Mouse (Mus musculus) lung, postnatal 0 days (tissue): Measurements from ENCODE around the gene Ost4. TPM values are rescaled to one million over a fixed set of nuclear protein-coding genes. Genes with fewer than 3 reads are reported as not detected.
A peak's percentile ranks its signal among the peaks of the same experiment; 100 is the strongest.

Experiments
- ATAC-seq: fragments of 200-750 bp; cut with Nextera tagmentation; 2 replicates; pipeline ENCODE4 v1.8.0; 2017; ENCODE audit warnings: moderate library complexity
- DNase-seq: peaks from one replicate; pipeline ENCODE4 v3.0.0-alpha.2; 2016; ENCODE audit warnings: low spot score
- H3K27ac ChIP-seq: fragments of 300-500 bp; sonication (generic); 2 replicates; pipeline ENCODE4 v1.5.1; 2014; ENCODE audit warnings: antibody characterized with exemption, mild to moderate bottlenecking, low read length, mixed read lengths
- H3K27me3 ChIP-seq: fragments of 300-500 bp; sonication (generic); replicated peaks from 2 replicates; pipeline ENCODE4 v1.6.1; 2014; ENCODE audit warnings: low read length, mixed read lengths; ENCODE audit not compliant: insufficient read depth
- H3K36me3 ChIP-seq: fragments of 300-500 bp; sonication (generic); 2 replicates; pipeline ENCODE4 v1.6.1; 2014; ENCODE audit warnings: low read length, mixed read lengths; ENCODE audit not compliant: insufficient read depth
- H3K4me1 ChIP-seq: fragments of 300-500 bp; sonication (generic); 2 replicates; pipeline ENCODE4 v1.6.1; 2014; ENCODE audit warnings: antibody characterized with exemption, low read depth, low read length, mixed read lengths; ENCODE audit not compliant: insufficient read depth
- H3K4me2 ChIP-seq: fragments of 300-500 bp; sonication (generic); replicated peaks from 2 replicates; pipeline ENCODE4 v1.6.1; 2014; ENCODE audit warnings: low read depth, mild to moderate bottlenecking, low read length, moderate library complexity, mixed read lengths
- H3K4me3 ChIP-seq: fragments of 300-500 bp; sonication (generic); 2 replicates; pipeline ENCODE4 v1.5.1; 2014; ENCODE audit warnings: low read depth, low read length
- H3K9ac ChIP-seq: fragments of 300-500 bp; sonication (generic); replicated peaks from 2 replicates; pipeline ENCODE4 v1.6.1; 2014; ENCODE audit warnings: low read depth, mild to moderate bottlenecking
- H3K9me3 ChIP-seq: fragments of 300-500 bp; sonication (generic); 2 replicates; pipeline ENCODE4 v1.6.1; 2016; ENCODE audit warnings: low read length, mixed read lengths
- CTCF ChIP-seq: IDR thresholded peaks from 2 replicates; pipeline ENCODE4 v1.5.1; 2016; ENCODE audit warnings: antibody characterized with exemption, mild to moderate bottlenecking
- EP300 ChIP-seq: IDR thresholded peaks from 2 replicates; pipeline ENCODE4 v1.6.1; 2016; ENCODE audit warnings: antibody characterized with exemption, mild to moderate bottlenecking, control low read depth
- WGBS: fragments of 180-500 bp; shearing (Covaris S2); extraction: QIAGEN DNeasy Blood & Tissue Kit; methylation state at CpG from one replicate; pipeline ENCODE4 v1.1.7; 2014; 5-methylcytosine and 5-hydroxymethylcytosine counted together
- polyA plus RNA-seq: library from polyadenylated mRNA; unstranded; fragments of >200 nt; fragmentation: Nextera tagmentation; extraction: Ambion mirVana; gene quantifications from 2 replicates; pipeline ENCODE4 v1.2.1, GENCODE M21; 2015

The Ost4 gene
- polyA plus RNA-seq = 340 and 365 TPM in 2 replicates

DNA sequence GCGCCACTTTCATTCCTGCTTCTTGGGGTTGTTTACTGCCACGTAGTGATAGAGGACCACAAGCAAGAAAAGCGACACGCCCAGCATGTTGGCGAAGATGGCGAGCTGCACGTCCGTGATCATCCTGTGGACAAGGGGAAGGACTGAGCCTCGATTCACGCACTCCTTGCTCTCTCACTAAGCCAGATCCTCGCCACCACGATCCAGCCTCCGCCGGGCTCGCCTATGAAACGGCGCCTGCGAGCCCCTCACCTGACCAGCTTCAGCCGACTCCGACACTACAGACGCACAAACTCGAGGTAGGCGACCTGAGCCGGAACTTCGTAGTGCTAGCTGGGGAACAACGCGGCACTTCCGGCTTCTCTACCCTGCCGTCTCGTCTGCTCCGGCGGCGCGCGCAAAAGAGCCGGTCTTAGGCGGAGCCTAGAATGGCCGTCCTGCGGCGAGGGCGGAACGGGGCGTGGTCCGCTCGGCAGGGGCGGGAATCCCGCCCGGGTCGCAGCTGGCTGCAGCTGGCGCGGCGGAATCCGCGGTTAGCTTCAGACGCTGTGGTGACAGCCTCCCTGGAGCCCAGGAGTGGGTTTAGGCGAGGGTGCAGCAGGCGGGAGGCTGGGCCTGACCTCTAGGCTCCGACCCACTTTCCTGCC, at the start of gene Ost4:
Ost4 (minus strand) TSS at position 376 of the 647 bp plus-strand sequence.
- Histone ChIP-seq H3K27ac (peak within 1 kb of the TSS; percentile 93), H3K4me3 (peak within 1 kb of the TSS; percentile 73), H3K27me3 (no peaks in the 10 kb centered on the region), H3K9ac (peak within 1 kb of the TSS; percentile 68), H3K9me3 (no peaks in the 10 kb centered on the region), H3K4me1 (peaks cover 7% of the 10 kb centered on the region), H3K36me3 (peaks cover 13% of the 10 kb centered on the region; the same call in 1 of the 2 replicates), H3K4me2 (peak within 1 kb of the TSS; percentile 83)
- DNase-seq (peak; percentile 98), ATAC-seq (peak; percentile 97)
- TF ChIP-seq EP300 (no peak), CTCF (no peak)
- 0% methylated on average over 43 of the region's 58 CpGs for WGBS

- H3K4me2 ChIP-seq = no peak overlapping the region
- no peak overlapping the region for H3K9ac ChIP-seq
- H3K27ac ChIP-seq = no peak overlapping the region
- H3K36me3 ChIP-seq = peaks cover 37% of the 10 kb centered on the region
- TF ChIP-seq CTCF (no peak), EP300 (no peak)
- H3K4me3 ChIP-seq = no peak overlapping the region
- peaks cover 14% of the 10 kb centered on the region; the same call in 1 of the 2 replicates for H3K4me1 ChIP-seq
- 95% methylated on average over 6 of the region's 6 CpGs for WGBS
- H3K9me3 ChIP-seq = no peaks in the 10 kb centered on the region
- DNase-seq = no peak
- no peak for ATAC-seq
- H3K27me3 ChIP-seq = no peaks in the 10 kb centered on the region
Observed at GRCm38 (mm10) chr5:30955751-30956150, 48.2 kb upstream of the Ost4 start.

DNA sequence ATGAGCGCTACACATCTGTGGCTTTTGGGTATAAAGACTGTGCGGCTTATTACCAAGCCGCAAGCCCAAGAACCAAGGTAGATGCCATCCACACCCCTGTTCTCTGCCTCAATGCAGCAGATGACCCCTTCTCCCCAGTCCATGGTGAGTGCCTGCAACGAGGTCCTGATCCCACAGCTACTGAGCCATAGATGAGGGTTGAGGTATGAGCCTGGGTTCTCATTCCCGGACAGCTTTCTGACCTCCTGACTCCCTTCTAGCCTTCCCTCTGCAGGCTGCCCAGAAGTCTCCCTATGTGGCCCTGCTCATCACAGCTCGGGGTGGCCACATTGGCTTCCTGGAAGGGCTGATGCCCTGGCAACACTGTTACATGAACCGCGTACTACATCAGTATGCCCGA, 47.0 kb upstream of the Ost4 start:
- no peak overlapping the region for H3K9ac ChIP-seq
- WGBS = 93% methylated on average over 9 of the region's 9 CpGs

DNA sequence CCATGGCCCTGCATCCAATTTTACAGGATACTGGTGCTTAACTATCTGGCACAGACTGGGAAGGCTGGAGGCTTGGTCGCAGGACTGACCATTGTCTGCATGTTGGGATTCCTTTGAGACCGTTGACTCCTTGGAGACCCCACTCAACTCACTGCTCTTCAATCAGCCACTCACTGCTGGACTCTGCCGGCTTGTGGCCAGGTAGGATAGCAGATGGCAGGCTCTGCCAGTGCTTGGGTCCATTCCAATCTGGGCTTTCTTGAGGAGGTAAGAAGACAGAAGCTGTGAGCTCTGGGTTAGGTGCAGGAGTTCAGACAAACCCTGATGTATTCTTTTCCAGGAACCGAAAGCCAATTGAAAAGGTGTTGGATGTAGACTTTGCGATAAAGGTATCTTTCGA, 46.5 kb upstream of the Ost4 start:
- DNase-seq (no peak), ATAC-seq (no peak)
- WGBS = 95% methylated on average over 6 of the region's 6 CpGs
- Histone ChIP-seq H3K36me3 (peaks cover 37% of the 10 kb centered on the region), H3K9ac (no peak overlapping the region), H3K4me1 (peaks cover 17% of the 10 kb centered on the region; the same call in 1 of the 2 replicates), H3K4me3 (no peak overlapping the region), H3K27me3 (no peaks in the 10 kb centered on the region), H3K4me2 (no peak overlapping the region), H3K27ac (no peak overlapping the region), H3K9me3 (no peaks in the 10 kb centered on the region)
- no peak for TF ChIP-seq EP300
- no peak for TF ChIP-seq CTCF

More for the DNA sequence above, 47.0 kb upstream of the Ost4 start:
- DNase-seq = no peak
- Histone ChIP-seq H3K4me2 (no peak overlapping the region), H3K27ac (no peak overlapping the region), H3K4me3 (no peak overlapping the region), H3K4me1 (peaks cover 14% of the 10 kb centered on the region; the same call in 1 of the 2 replicates), H3K27me3 (no peaks in the 10 kb centered on the region), H3K9me3 (no peaks in the 10 kb centered on the region), H3K36me3 (peaks cover 37% of the 10 kb centered on the region)
- TF ChIP-seq CTCF = no peak
- no peak for ATAC-seq

- no peak overlapping the region for H3K27ac ChIP-seq
- 83% methylated on average over 5 of the region's 5 CpGs for WGBS
Observed at GRCm38 (mm10) chr5:30952551-30952950, 45.0 kb upstream of the Ost4 start.

GRCm38 (mm10) chr5:30951706-30952105, 44.1 kb upstream of the Ost4 start:
- Histone ChIP-seq H3K4me2 (no peak overlapping the region), H3K27me3 (no peaks in the 10 kb centered on the region), H3K27ac (no peak overlapping the region), H3K4me1 (peaks cover 3% of the 10 kb centered on the region; the same call in 1 of the 2 replicates), H3K4me3 (no peak overlapping the region), H3K36me3 (peaks cover 31% of the 10 kb centered on the region), H3K9ac (no peak overlapping the region), H3K9me3 (no peaks in the 10 kb centered on the region)
- ATAC-seq (no peak), DNase-seq (peak; percentile 3)
- no peak for TF ChIP-seq CTCF
- WGBS = 81% methylated on average over 6 of the region's 6 CpGs

More at GRCm38 (mm10) chr5:30952551-30952950, 45.0 kb upstream of the Ost4 start:
- no peak overlapping the region for H3K4me3 ChIP-seq
- peaks cover 3% of the 10 kb centered on the region; the same call in 1 of the 2 replicates for H3K4me1 ChIP-seq
- no peak overlapping the region for H3K4me2 ChIP-seq
- ATAC-seq (no peak), DNase-seq (no peak)
- H3K9ac ChIP-seq = no peak overlapping the region
- no peak for TF ChIP-seq CTCF
- TF ChIP-seq EP300 = no peak
- H3K27me3 ChIP-seq = no peaks in the 10 kb centered on the region
- peaks cover 31% of the 10 kb centered on the region for H3K36me3 ChIP-seq
- H3K9me3 ChIP-seq = no peaks in the 10 kb centered on the region
